Mouse (Mus musculus) kidney, postnatal 4 days (tissue): ENCODE results near the gene Pla2g4a.

ENCODE experiments used
- DNase-seq, 2 experiments: peaks; one replicate each; pipeline ENCODE4 v3.0.0; 2021; ENCODE audit warnings: mixed read lengths in 2 of 2

Gene Pla2g4a

GRCm38 (mm10) chr1:149846655-149847054 lies 114.4 kb downstream of the Pla2g4a start:
- no peak for DNase-seq

GRCm38 (mm10) chr1:149841845-149842244 lies 119.2 kb downstream of the Pla2g4a start:
- no peak for DNase-seq

- no peak for DNase-seq
Measured at GRCm38 (mm10) chr1:149840961-149841416, 120.1 kb downstream of the Pla2g4a start.

GRCm38 (mm10) chr1:149840312-149840930 lies 120.7 kb downstream of the Pla2g4a start:
- DNase-seq: no peak

- DNase-seq: peak in 1 of 2 experiments; percentile 6
Measured at GRCm38 (mm10) chr1:149836496-149836895, 124.6 kb downstream of the Pla2g4a start.

GRCm38 (mm10) chr1:149833876-149834275 lies 127.2 kb downstream of the Pla2g4a start:
- DNase-seq: no peak

GRCm38 (mm10) chr1:149832952-149833351 lies 128.1 kb downstream of the Pla2g4a start:
- DNase-seq: peak; percentile 21 to 32

GRCm38 (mm10) chr1:149832514-149832913 lies 128.6 kb downstream of the Pla2g4a start:
- DNase-seq: no peak

GRCm38 (mm10) chr1:149831100-149831499 lies 130.0 kb downstream of the Pla2g4a start:
- DNase-seq: no peak

- DNase-seq: no peak
Measured at GRCm38 (mm10) chr1:149813616-149814345, 147.3 kb downstream of the Pla2g4a start.

GRCm38 (mm10) chr1:149809527-149809926 lies 151.6 kb downstream of the Pla2g4a start:
- no peak for DNase-seq
